Comparison of ENCODE assay signal across 22 mouse cellular contexts in genomic region chr17:27973337-27973736, GRCm38 (mm10).
DNase-seq lines count a peak whose midpoint lies in the region; ATAC-seq and TF ChIP-seq lines count a peak whose summit lies in the region.
"Had no signal": no experiment of that assay in that cellular context is flagged by ENCODE, and none has a peak within 500 bp of the region (broad histone marks: within the 10 kb centered on the region; RNA-seq: fewer than 3 reads in every experiment).

No protein-coding gene starts in this region.

- H3K4me3 ChIP-seq in gastrocnemius, adult 2 months: no peak overlapping the region
- no peak overlapping the region for H3K4me3 ChIP-seq in heart, embryonic 11.5 days (ENCODE audit: low read depth, low read length)
- H3K4me3 ChIP-seq in heart, embryonic 14.5 days (ENCODE audit: control insufficient read depth in 1 of 2, insufficient read depth in 1 of 2, low read depth in 1 of 2, low read length in 2 of 2): no peak overlapping the region
- H3K4me3 ChIP-seq in olfactory bulb, adult 2 months (ENCODE audit: insufficient read depth, low read depth, low read length): no peak overlapping the region
- no peak overlapping the region for H3K4me3 ChIP-seq in forebrain, embryonic 10.5 days
- H3K4me3 ChIP-seq: hindbrain, embryonic 12.5 days; hindbrain, embryonic 15.5 days had no signal

- no peaks in the 10 kb centered on the region for H3K9me3 ChIP-seq in heart, embryonic 11.5 days (replicated peaks; ENCODE audit: control insufficient read depth, low read length)
- H3K9me3 ChIP-seq in heart, embryonic 14.5 days (ENCODE audit: control insufficient read depth, low read length): no peaks in the 10 kb centered on the region
- no peaks in the 10 kb centered on the region for H3K9me3 ChIP-seq in forebrain, embryonic 10.5 days
- H3K9me3 ChIP-seq: hindbrain, embryonic 12.5 days; hindbrain, embryonic 15.5 days had no signal

- ATAC-seq in heart, embryonic 11.5 days (replicated peaks; ENCODE audit: insufficient number of reproducible peaks, low FRiP score, low TSS enrichment): no peak
- ATAC-seq in heart, embryonic 14.5 days (ENCODE audit: insufficient number of reproducible peaks, insufficient read depth, low FRiP score, low read depth): no peak
- ATAC-seq: activated CD4-positive, CD25-positive, alpha-beta regulatory T cell, adult 4 months; forebrain, embryonic 14.5 days; forebrain, postnatal 0 days; intestine, postnatal 0 days had no signal

- no peak overlapping the region for H3K4me2 ChIP-seq in heart, embryonic 11.5 days
- H3K4me2 ChIP-seq in heart, embryonic 14.5 days (ENCODE audit: low read length): no peak overlapping the region
- H3K4me2 ChIP-seq: hindbrain, embryonic 12.5 days; hindbrain, embryonic 15.5 days had no signal

- peak overlapping the region; percentile 82 for H3K27ac ChIP-seq in gastrocnemius, adult 2 months
- H3K27ac ChIP-seq in heart, embryonic 11.5 days (ENCODE audit: low read depth, low read length): 0 out of 2 replicates have a peak overlapping the region, but pooled peaks have one; percentile 16
- H3K27ac ChIP-seq in heart, embryonic 14.5 days (replicated peaks in 1 of 2; ENCODE audit: control insufficient read depth in 1 of 2, insufficient read depth in 1 of 2, low read depth in 2 of 2, low read length in 2 of 2): peak overlapping the region; percentile 55 to 77
- 0 out of 2 replicates have a peak overlapping the region, but pooled peaks have one; percentile 8 for H3K27ac ChIP-seq in olfactory bulb, adult 2 months (ENCODE audit: insufficient read depth, low read depth, low read length)
- H3K27ac ChIP-seq in forebrain, embryonic 10.5 days: no peak overlapping the region
- H3K27ac ChIP-seq: hindbrain, embryonic 12.5 days; hindbrain, embryonic 15.5 days had no signal

- no peak overlapping the region for H3K9ac ChIP-seq in heart, embryonic 11.5 days (ENCODE audit: low read depth, low read length)
- no peak overlapping the region for H3K9ac ChIP-seq in heart, embryonic 14.5 days (ENCODE audit: low read length)
- H3K9ac ChIP-seq: forebrain, postnatal 0 days; hindbrain, embryonic 12.5 days; hindbrain, embryonic 15.5 days had no signal

- no peak for DNase-seq in gastrocnemius, adult 2 months
- no peak for DNase-seq in gastrocnemius, adult 8-10 months (ENCODE audit: low spot score in 2 of 2)
- DNase-seq in heart, postnatal 14 days: no peak
- DNase-seq in heart, postnatal 25 days (ENCODE audit: low spot score): no peak
- no peak for DNase-seq in forebrain, embryonic 10.5 days (ENCODE audit: extremely low spot score, low spot score)
- DNase-seq: adrenal gland, postnatal 10 days; adrenal gland, postnatal 36 days; cerebellum, adult 18-20 months; cerebellum, adult 9-10 months; cerebellum, postnatal 14 days; forebrain, postnatal 0 days; gastrocnemius, postnatal 10 days; gastrocnemius, postnatal 36 days; kidney, adult 2 months had no signal

- H3K4me1 ChIP-seq in heart, embryonic 11.5 days (ENCODE audit: control insufficient read depth, insufficient read depth, low read length): peaks cover 8% of the 10 kb centered on the region; the same call in 1 of the 2 replicates
- peaks cover 37 to 52% of the 10 kb centered on the region in 2 experiments for H3K4me1 ChIP-seq in heart, embryonic 14.5 days (ENCODE audit: control insufficient read depth in 2 of 2, insufficient read depth in 2 of 2, low read length in 2 of 2)
- H3K4me1 ChIP-seq in olfactory bulb, adult 2 months (ENCODE audit: control insufficient read depth, insufficient read depth, low read length): peaks cover 21% of the 10 kb centered on the region
- H3K4me1 ChIP-seq in forebrain, embryonic 10.5 days: peaks cover 16% of the 10 kb centered on the region
- H3K4me1 ChIP-seq: hindbrain, embryonic 12.5 days; hindbrain, embryonic 15.5 days had no signal

- intact Hi-C loops in gastrocnemius, adult 2 months (cut with DNase I): loop anchor here (5.0 kb wide), 2 partner anchors 66 to 116 kb away; partner anchors contain the start of genes Anks1, Taf11 and Uhrf1bp1
- intact Hi-C loops in heart, postnatal 14 days (cut with DNase I): no loop called here
- intact Hi-C loops in heart, postnatal 25 days (cut with DNase I): no loop called here

- peaks cover 6% of the 10 kb centered on the region; the same call in 1 of the 2 replicates for H3K36me3 ChIP-seq in heart, embryonic 11.5 days (ENCODE audit: control insufficient read depth, insufficient read depth, low read length)
- peaks cover 32% of the 10 kb centered on the region for H3K36me3 ChIP-seq in heart, embryonic 14.5 days (ENCODE audit: control insufficient read depth, insufficient read depth, low read length)
- H3K36me3 ChIP-seq in forebrain, embryonic 10.5 days (replicated peaks): peaks cover 28% of the 10 kb centered on the region

- no peak for TF ChIP-seq CTCF in gastrocnemius, adult 2 months (IDR thresholded peaks at IDR 0.05)
- TF ChIP-seq CTCF in olfactory bulb, adult 2 months (IDR thresholded peaks at IDR 0.05; ENCODE audit: insufficient read depth, low read depth, low read length): no peak

- WGBS in heart, embryonic 11.5 days (ENCODE audit: insufficient replicate concordance): 62% methylated on average over 4 of the region's 4 CpGs
- WGBS in heart, embryonic 14.5 days: 36% methylated on average over 4 of the region's 4 CpGs
- 38% methylated on average over 4 of the region's 4 CpGs for WGBS in olfactory bulb, adult 2 months
- 90% methylated on average over 4 of the region's 4 CpGs for WGBS in forebrain, embryonic 10.5 days

- TF ChIP-seq POLR2A in olfactory bulb, adult 2 months (IDR thresholded peaks at IDR 0.05; ENCODE audit: insufficient read depth, low read depth, low read length): no peak

- H3K27me3 ChIP-seq in heart, embryonic 11.5 days (ENCODE audit: control insufficient read depth, insufficient read depth, low read length): no peaks in the 10 kb centered on the region
- H3K27me3 ChIP-seq in heart, embryonic 14.5 days (ENCODE audit: control insufficient read depth, insufficient read depth, low read length): no peaks in the 10 kb centered on the region
- H3K27me3 ChIP-seq in forebrain, embryonic 10.5 days (ENCODE audit: poor library complexity, severe bottlenecking): no peaks in the 10 kb centered on the region
- H3K27me3 ChIP-seq: hindbrain, embryonic 12.5 days; hindbrain, embryonic 15.5 days had no signal
